Mouse (Mus musculus) lung, postnatal 36 days (tissue): ENCODE data around the gene Ctnnbip1.
A peak's percentile ranks its signal among the peaks of the same experiment; 100 is the strongest.

ENCODE experiments used
- DNase-seq: peaks from one replicate; pipeline ENCODE4 v3.0.0; 2022; ENCODE audit warnings: mixed read lengths

Ctnnbip1 gene

DNA sequence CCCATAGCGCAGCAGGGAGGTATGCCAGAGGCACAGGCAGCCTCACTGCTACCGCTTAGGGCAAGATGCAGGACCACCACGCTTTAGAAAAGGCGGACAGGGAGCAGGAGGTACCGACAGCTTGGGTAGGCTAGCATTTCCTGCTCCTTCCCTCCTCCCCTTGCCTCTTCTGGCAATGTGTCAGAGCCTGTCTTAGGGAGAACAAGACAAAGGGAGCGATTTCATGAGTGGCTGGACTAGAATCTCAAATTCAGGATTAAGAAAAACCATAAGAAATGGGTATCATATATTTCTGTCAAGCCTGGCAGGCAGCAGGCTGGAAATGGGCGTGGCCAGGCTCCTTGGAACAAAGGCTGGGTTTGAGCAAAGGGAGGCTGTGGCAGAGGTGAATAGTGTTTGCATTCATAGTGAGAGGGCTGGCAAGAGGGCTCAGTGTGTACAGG is 44.9 kb downstream of the Ctnnbip1 start:
- DNase-seq, result peak; percentile 34

DNA sequence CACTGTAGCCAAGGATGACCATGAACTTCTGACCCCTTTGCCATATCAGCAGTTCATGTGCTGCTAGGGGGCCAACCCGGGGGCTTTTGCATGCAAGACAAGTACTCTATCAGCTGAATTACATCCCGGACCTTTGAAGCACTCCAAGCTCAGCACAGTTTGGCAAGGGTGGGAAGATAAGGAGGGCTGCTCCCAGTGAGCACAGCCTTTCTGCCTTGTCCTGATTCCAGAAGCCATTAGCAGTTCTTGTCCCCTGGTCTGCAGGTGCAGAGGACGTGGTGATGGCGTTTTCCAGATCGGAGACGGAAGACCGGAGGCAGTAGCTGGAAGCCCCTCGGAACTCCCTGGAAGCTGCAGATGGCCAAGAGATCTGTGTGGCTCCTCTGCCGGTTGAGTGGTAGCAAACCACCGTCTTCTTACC is 45.9 kb downstream of the Ctnnbip1 start:
- no peak for DNase-seq

DNA sequence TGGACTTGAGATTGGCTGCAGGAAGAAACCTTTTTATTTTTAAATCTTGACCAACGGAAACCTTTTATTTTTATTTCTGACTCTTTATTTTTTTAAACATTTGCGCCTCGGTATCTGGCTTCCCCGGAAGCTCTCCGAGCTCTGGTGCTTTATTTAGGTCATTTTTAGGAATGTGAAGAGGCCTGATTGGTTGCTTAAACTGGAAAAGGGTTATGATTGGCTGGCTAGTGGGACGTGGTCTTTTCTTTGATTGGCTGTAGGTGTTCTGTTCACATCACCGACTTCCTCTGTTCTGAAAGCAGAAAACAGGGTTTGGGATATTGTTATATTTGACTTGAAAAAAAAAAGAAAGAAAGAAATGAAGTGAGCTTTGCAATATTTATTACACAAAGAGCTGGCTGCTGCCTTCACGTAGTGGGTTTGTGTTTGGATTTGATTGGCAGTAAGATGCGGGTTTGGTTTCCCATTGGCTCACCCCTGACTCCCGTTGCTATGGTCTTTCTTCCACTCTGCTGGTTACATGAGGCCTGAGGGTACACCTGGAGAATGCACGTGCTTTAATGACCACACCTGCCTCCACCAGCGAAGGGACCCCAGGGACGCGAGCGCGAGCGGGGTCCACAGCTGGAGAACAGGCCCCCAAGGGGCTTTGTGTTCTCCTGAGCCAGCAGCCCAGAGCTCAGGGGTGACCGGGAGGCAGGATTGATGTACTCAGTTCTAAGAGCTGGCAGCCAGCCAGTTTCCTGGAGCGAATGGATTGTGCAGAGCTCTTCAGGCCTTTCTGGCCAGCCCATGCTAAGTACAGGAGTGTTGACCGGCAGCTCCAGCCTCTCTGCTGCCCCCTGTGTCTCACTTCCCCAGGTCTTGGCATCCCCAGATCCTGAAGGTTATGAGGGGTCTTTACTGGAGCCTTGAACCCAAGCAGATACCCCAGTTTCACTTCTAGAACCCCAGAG is 46.7 kb downstream of the Ctnnbip1 start:
- DNase-seq, result peak; percentile 94

DNA sequence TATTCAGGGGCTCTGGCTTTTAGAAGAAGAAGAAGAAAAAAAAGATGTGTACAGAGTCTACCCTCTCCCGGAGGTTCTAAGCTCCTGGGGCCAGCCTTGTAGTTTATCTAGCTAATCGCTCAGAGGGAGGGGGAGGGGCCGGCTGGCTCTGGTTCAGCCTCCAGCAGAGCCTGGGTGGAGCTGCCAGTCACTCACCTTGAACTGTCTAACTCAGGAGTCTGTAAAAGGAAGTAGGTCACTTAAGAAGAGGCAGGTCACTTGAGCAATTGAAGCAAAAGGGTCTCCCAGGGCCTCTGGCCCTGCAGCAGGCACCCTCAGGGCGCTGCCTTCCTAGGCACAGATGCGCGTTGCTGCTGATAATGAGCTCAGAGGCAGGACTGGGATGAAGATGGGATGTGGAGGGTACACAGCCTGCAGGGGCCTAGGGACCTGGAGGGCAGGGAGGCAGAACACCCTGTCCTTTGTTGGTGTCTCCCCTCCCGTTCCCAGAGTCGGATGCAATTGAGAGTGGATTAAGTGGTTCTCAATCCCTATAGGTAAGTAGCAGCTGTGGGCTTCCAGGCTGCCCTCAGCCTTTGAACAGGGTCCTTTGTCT is 49.5 kb downstream of the Ctnnbip1 start:
- peak; percentile 79 for DNase-seq

GRCm38 (mm10) chr4:149568622-149569021 is 50.6 kb downstream of the Ctnnbip1 start:
- DNase-seq, result no peak

- no peak for DNase-seq
These were observed 51.9 kb downstream of the Ctnnbip1 start for GRCm38 (mm10) chr4:149569781-149570497.

GRCm38 (mm10) chr4:149570498-149570863 is 52.4 kb downstream of the Ctnnbip1 start:
- no peak for DNase-seq

DNA sequence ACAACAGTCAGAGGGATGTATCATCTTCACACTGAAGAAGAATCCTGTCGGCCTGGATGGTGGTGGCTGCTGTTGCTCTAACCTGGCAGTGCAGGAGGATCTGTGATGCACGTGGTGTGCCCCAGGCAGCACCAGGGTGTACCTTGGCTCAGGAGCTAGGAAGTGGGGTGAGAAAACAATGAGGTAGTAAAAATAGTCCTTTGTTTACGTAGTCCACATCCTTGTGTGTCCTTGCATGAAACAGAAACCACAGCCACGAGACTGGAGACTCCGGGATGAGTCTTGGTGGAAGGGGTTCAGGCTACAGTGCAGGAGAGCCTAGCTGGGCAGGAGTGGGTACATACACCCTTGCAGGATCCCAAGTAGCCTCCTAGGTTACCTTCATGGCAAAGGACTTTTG is 53.2 kb downstream of the Ctnnbip1 start:
- DNase-seq, result peak; percentile 74

DNA sequence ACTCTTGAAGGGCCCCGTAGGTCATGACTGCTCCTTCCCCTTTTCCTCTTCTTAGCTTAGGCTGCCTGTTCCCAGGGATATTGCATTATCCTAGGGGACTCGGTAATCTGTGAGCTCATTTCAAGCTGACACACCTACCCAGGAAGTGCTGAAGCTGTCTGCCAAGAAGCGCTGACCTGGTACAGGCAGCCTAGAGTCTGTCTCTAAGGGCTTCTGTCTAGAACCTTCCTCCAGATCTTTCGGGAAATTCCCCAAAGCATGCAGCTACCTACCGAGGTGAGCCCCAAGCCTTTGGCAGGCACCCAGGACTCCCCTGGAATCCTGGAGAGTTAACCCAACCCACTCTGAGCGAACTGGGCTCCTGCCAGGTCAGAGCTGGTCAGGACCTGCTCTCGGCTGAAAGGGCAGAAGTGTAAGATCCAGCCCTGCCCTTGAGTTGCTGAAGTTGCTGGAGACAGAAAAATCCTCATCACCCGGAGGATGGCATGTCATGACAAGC is 53.7 kb downstream of the Ctnnbip1 start:
- DNase-seq, result peak; percentile 89

- DNase-seq, result peak; percentile 17
These were observed 54.4 kb downstream of the Ctnnbip1 start for GRCm38 (mm10) chr4:149572446-149572845.

- DNase-seq, result peak; percentile 91
These were observed 54.8 kb downstream of the Ctnnbip1 start for GRCm38 (mm10) chr4:149572851-149573250.

- DNase-seq, result peak; percentile 22
These were observed 56.4 kb downstream of the Ctnnbip1 start for GRCm38 (mm10) chr4:149574391-149574821.

DNA sequence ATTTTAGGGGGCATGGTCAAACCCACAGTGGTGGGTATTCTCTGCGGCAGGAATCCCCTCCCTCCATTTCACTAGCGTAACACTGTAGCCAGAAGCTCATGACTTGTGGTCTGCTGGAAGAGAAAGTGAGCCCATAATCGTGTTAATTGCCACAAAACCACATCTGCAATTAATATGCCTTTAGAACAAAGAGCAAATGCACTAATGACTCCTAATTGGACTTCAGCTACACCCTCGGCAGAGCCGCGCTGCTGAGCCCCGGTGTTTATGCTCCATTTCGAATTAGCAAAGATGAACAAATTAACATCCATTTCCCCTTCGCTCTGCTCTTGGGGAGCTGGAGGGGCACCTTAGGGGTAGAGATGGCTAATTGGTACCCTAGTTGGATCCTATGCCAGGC is 58.0 kb downstream of the Ctnnbip1 start:
- DNase-seq, result no peak

DNA sequence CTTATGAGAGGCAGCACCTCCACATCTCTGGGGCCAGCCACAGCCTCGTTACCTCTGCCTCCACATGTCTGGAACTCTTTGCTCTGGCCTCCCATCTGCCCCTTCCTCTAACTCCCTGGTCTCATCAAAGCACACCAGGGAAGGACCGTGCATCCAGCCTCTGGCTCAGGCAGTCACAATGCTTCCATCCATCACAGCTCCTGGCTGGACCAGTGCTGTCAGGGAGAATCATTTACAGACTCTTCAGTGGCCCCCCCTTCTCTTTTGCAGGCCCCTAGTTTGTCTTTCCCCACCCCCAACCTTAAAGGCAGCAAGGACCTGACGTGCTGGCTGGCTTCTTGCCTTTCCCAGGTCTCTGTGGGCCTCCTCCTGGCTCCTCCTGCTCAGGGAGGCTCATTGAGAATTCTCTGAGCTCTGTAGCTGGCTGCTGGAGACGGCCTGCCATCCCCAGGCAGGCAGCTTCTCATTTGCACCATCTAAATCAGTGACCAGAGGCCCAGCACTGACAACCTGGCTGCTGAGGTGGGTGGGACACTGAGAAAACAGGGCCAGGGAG is 59.0 kb downstream of the Ctnnbip1 start:
- DNase-seq, result no peak

DNA sequence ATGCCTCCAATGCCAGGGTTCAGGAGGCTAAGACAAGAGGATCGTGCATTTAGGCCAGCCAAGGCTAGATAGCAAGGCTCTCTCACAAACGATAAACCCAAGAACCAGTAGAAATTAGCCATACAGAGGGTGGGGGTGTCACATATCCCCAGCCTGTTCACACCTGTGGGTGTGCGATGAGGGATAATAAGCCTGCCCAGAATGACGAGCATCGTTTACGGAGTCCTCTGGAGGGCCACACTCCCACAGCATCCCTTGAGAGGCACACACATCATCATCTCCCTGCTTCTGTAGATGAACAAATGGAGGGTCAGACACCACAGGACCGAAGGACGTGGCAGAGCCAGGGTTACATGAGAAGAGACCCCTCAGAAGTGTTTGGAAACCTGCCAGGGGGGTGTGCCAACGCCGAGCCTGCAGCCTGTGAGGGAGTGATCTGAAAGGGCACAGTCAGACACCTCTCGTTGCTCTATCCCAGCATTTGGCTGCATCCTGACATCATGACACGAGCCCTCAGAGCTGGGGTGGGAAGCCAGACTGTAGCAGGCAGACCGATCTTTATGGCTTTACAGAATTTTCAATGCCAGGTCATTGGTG is 60.1 kb downstream of the Ctnnbip1 start:
- DNase-seq, result no peak

DNA sequence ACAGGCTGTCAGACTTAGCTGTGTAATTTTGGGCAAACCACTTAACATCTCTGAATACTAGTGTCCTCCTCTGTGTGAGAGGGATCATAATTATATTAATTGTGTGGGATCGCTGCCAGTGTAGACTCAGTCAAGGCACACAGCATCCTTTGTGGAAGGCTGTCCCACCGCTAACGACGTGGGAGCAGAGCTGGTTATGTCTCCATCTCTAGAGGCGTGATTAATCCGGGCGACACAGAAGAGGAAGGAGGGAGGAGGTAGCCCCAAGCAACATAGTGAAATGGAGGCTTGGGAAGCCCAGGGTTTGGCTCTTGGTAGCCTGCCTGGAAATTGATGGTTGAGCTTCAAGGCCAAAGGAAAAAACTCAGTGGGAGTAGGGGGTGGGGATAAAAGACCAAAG is 60.8 kb downstream of the Ctnnbip1 start:
- DNase-seq, result no peak

- DNase-seq, result no peak
These were observed 67.2 kb downstream of the Ctnnbip1 start for GRCm38 (mm10) chr4:149585236-149585635.

GRCm38 (mm10) chr4:149586044-149586782 is 68.2 kb downstream of the Ctnnbip1 start, which contains the start of gene Clstn1:
Gene Clstn1, plus strand, starts transcription at chr4:149586468.
- peak; percentile 71 for DNase-seq

GRCm38 (mm10) chr4:149586783-149587595 is 69.0 kb downstream of the Ctnnbip1 start:
- peak; percentile 31 for DNase-seq

- DNase-seq, result no peak
These were observed 69.6 kb downstream of the Ctnnbip1 start for GRCm38 (mm10) chr4:149587596-149588168.
